Mouse (Mus musculus): ENCODE measurements around the gene Atp2c1. TPM values are rescaled to one million over a fixed set of nuclear protein-coding genes. Genes with fewer than 3 reads are reported as not detected.

Atp2c1 gene
- polyA plus RNA-seq, 1 experiment from 2014 or later = 22.9 TPM

DNA sequence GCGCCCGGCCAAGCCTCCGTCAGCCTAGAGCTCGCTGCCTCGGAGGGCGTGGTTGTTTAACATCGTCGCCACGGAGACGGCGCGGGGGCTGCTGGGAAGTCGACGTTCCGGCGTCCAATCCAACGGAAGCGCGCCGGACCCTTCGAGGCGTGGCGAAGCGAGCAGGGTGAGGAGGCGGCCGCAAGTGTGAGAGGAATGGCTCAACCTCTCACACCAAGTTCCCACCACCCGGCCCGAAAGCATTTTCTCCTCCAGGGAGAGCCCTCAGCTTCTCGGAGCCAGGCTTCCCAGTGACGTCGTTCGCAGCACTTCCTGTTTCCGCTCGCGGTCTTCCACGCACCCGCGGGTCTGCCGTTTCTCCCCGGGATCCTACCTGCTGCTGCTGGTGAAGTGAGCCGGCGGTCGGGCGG, 131.9 kb downstream of the Atp2c1 start, which contains the start of the genes Aste1 and Nek11:
Aste1 (plus strand) TSS at position 175 of the 410 bp plus-strand sequence.
Nek11 (minus strand) TSS at position 307 of the 410 bp plus-strand sequence.
- TF ChIP-seq CTCF (IDR thresholded peaks at IDR 0.05; ENCODE audit: low read depth) = peak; percentile 48
- H3K4me2 ChIP-seq (replicated peaks; ENCODE audit: low read depth) = peak within 1 kb of the TSS; percentile 72
- H3K36me3 ChIP-seq (ENCODE audit: control insufficient read depth, insufficient read depth) = peaks cover 7% of the 10 kb centered on the region
- under 1% methylated on average over 44 of the region's 44 CpGs for WGBS
- ATAC-seq = peak; percentile 99
- H3K27ac ChIP-seq (ENCODE audit: low read depth, low read length) = peak within 1 kb of the TSS; percentile 93
- no peaks in the 10 kb centered on the region for H3K9me3 ChIP-seq (ENCODE audit: control insufficient read depth)
- no peaks in the 10 kb centered on the region for H3K27me3 ChIP-seq (replicated peaks; ENCODE audit: control insufficient read depth, insufficient read depth, low read length)
- peak within 1 kb of the TSS; percentile 63 for H3K9ac ChIP-seq (ENCODE audit: low read depth, low read length)
- H3K4me1 ChIP-seq (replicated peaks; ENCODE audit: control insufficient read depth, insufficient read depth, low read length) = peaks cover 4% of the 10 kb centered on the region; the same call in 1 of the 2 replicates
- H3K4me3 ChIP-seq (ENCODE audit: low read depth, low read length) = peak within 1 kb of the TSS; percentile 60

DNA sequence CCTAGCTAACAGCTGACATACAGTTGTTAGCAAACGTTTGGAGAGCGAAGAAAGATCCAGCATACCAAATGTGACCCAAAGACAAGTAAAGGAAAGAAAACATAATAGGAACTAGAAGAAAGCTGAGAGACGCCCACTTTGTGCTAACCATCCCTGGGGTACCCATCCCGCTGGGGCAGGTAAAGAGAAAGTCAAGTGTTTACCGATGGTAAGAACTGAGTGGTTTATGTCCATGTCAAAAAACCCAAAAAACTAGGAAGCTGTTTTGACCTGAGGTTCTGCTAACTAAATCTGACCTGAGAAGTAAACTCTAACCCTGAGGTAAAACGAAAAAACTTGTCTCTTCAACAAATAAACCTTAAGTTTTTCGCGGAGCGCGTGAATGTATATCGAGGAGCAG, 132.4 kb downstream of the Atp2c1 start:
- TF ChIP-seq CTCF (IDR thresholded peaks at IDR 0.05; ENCODE audit: low read depth) = no peak
- peak; percentile 5; the same call in 1 of the 2 replicates for ATAC-seq
- 10% methylated on average over 11 of the region's 11 CpGs for WGBS

GRCm38 (mm10) chr9:105390616-105391015, 136.5 kb downstream of the Atp2c1 start:
- H3K4me2 ChIP-seq (replicated peaks; ENCODE audit: low read depth) = no peak overlapping the region
- H3K27ac ChIP-seq (ENCODE audit: low read depth, low read length) = no peak overlapping the region
- WGBS = 56% methylated on average over 5 of the region's 5 CpGs
- no peaks in the 10 kb centered on the region for H3K9me3 ChIP-seq (ENCODE audit: control insufficient read depth)
- TF ChIP-seq CTCF (IDR thresholded peaks at IDR 0.05; ENCODE audit: low read depth) = no peak
- no peaks in the 10 kb centered on the region for H3K4me1 ChIP-seq (replicated peaks; ENCODE audit: control insufficient read depth, insufficient read depth, low read length)
- no peak overlapping the region for H3K4me3 ChIP-seq (ENCODE audit: low read depth, low read length)
- no peak overlapping the region for H3K9ac ChIP-seq (ENCODE audit: low read depth, low read length)
- no peaks in the 10 kb centered on the region for H3K36me3 ChIP-seq (ENCODE audit: control insufficient read depth, insufficient read depth)
- no peaks in the 10 kb centered on the region for H3K27me3 ChIP-seq (replicated peaks; ENCODE audit: control insufficient read depth, insufficient read depth, low read length)
- no peak for ATAC-seq

More for the DNA sequence above, 132.4 kb downstream of the Atp2c1 start:
- Histone ChIP-seq H3K4me2 (replicated peaks; ENCODE audit: low read depth) (peak overlapping the region; percentile 72), H3K4me3 (ENCODE audit: low read depth, low read length) (peak overlapping the region; percentile 60), H3K9ac (ENCODE audit: low read depth, low read length) (no peak overlapping the region), H3K4me1 (replicated peaks; ENCODE audit: control insufficient read depth, insufficient read depth, low read length) (peaks cover 4% of the 10 kb centered on the region; the same call in 1 of the 2 replicates), H3K36me3 (ENCODE audit: control insufficient read depth, insufficient read depth) (peaks cover 7% of the 10 kb centered on the region), H3K27ac (ENCODE audit: low read depth, low read length) (no peak overlapping the region), H3K27me3 (replicated peaks; ENCODE audit: control insufficient read depth, insufficient read depth, low read length) (no peaks in the 10 kb centered on the region), H3K9me3 (ENCODE audit: control insufficient read depth) (no peaks in the 10 kb centered on the region)

DNA sequence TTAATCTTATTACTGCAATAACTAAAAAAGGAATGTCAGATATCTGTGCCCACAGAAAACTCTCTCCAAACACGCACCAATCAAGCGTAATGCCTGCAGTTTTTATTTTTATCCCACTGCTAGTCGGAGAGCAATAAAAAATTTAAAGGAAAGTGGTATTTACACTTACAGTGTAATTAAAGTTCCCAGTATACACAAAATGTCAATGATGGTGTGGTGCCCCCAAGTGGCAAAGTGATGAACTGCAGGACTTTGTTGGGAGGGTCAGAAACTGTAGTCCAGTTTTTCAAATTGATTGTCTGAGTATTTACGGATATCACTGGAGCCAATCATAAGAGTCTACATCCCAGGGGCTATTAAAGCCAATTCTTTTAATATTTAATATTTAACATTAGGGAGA, 137.8 kb downstream of the Atp2c1 start:
- H3K4me2 ChIP-seq (replicated peaks; ENCODE audit: low read depth) = no peak overlapping the region
- H3K9me3 ChIP-seq (ENCODE audit: control insufficient read depth) = no peaks in the 10 kb centered on the region
- no peaks in the 10 kb centered on the region for H3K36me3 ChIP-seq (ENCODE audit: control insufficient read depth, insufficient read depth)
- TF ChIP-seq CTCF (IDR thresholded peaks at IDR 0.05; ENCODE audit: low read depth) = peak; percentile 87
- no peak overlapping the region for H3K27ac ChIP-seq (ENCODE audit: low read depth, low read length)
- 10% methylated on average over 4 of the region's 4 CpGs for WGBS
- H3K4me1 ChIP-seq (replicated peaks; ENCODE audit: control insufficient read depth, insufficient read depth, low read length) = no peaks in the 10 kb centered on the region
- H3K9ac ChIP-seq (ENCODE audit: low read depth, low read length) = no peak overlapping the region
- no peak for ATAC-seq
- no peaks in the 10 kb centered on the region for H3K27me3 ChIP-seq (replicated peaks; ENCODE audit: control insufficient read depth, insufficient read depth, low read length)
- no peak overlapping the region for H3K4me3 ChIP-seq (ENCODE audit: low read depth, low read length)

- 80% methylated on average over 5 of the region's 5 CpGs for WGBS
- H3K27ac ChIP-seq (ENCODE audit: low read depth, low read length) = no peak overlapping the region
- H3K4me3 ChIP-seq (ENCODE audit: low read depth, low read length) = no peak overlapping the region
- no peaks in the 10 kb centered on the region for H3K4me1 ChIP-seq (replicated peaks; ENCODE audit: control insufficient read depth, insufficient read depth, low read length)
- ATAC-seq = no peak
- H3K36me3 ChIP-seq (ENCODE audit: control insufficient read depth, insufficient read depth) = no peaks in the 10 kb centered on the region
- H3K9ac ChIP-seq (ENCODE audit: low read depth, low read length) = no peak overlapping the region
- no peak for TF ChIP-seq CTCF (IDR thresholded peaks at IDR 0.05; ENCODE audit: low read depth)
- no peaks in the 10 kb centered on the region for H3K9me3 ChIP-seq (ENCODE audit: control insufficient read depth)
- H3K27me3 ChIP-seq (replicated peaks; ENCODE audit: control insufficient read depth, insufficient read depth, low read length) = no peaks in the 10 kb centered on the region
- no peak overlapping the region for H3K4me2 ChIP-seq (replicated peaks; ENCODE audit: low read depth)
These were observed 139.7 kb downstream of the Atp2c1 start for GRCm38 (mm10) chr9:105387403-105387802.

DNA sequence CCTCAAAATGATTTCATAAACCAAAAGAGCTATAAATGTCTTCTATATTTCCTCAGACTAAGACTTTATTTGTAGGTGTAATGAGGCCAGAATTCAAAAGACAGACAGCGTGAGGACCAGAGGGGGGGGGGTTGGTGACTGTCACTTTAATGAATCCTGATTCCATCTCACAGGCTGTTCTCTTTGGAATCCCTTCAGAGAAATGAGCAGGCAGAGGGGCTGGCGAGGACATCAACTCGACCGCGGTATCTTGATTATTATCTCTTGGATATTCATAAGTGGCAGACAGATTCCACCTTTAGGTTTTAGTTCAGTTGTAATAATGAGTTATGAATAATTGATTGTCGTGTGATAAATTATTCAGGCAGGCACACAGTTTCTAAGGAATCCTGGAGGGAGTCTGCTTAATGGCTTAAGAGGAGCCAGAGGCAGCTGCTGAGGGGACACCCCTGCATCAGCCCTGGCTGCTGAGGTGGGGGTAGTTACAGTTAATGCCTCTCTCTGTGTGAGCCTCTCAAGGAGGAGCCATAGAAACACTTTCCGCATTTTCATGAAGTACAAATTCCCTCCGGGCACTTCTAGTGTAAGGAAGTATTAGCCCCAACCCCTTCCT, 147.5 kb downstream of the Atp2c1 start:
- TF ChIP-seq CTCF (IDR thresholded peaks at IDR 0.05; ENCODE audit: low read depth) = no peak

More for the DNA sequence above, 147.5 kb downstream of the Atp2c1 start:
- no peak overlapping the region for H3K4me2 ChIP-seq (replicated peaks; ENCODE audit: low read depth)
- H3K4me3 ChIP-seq (ENCODE audit: low read depth, low read length) = no peak overlapping the region
- H3K27ac ChIP-seq (ENCODE audit: low read depth, low read length) = no peak overlapping the region
- no peak for ATAC-seq
- H3K36me3 ChIP-seq (ENCODE audit: control insufficient read depth, insufficient read depth) = no peaks in the 10 kb centered on the region
- H3K27me3 ChIP-seq (replicated peaks; ENCODE audit: control insufficient read depth, insufficient read depth, low read length) = no peaks in the 10 kb centered on the region
- H3K9ac ChIP-seq (ENCODE audit: low read depth, low read length) = no peak overlapping the region
- 78% methylated on average over 8 of the region's 8 CpGs for WGBS
- H3K4me1 ChIP-seq (replicated peaks; ENCODE audit: control insufficient read depth, insufficient read depth, low read length) = no peaks in the 10 kb centered on the region
- H3K9me3 ChIP-seq (ENCODE audit: control insufficient read depth) = no peaks in the 10 kb centered on the region

All from intestine, postnatal 0 days (tissue).